Mouse (Mus musculus): ENCODE measurements around the gene Mrpl4. TPM values are rescaled to one million over a fixed set of nuclear protein-coding genes. Genes with fewer than 3 reads are reported as not detected.
"Not testable (repeated sequence)": the region's sequence is repeated elsewhere in the genome, so short reads cannot be mapped to it uniquely, and the experiment has no call there.

Gene Mrpl4
- polyA plus RNA-seq, 1 experiment, result 140 TPM

GRCm38 (mm10) chr9:20976961-20977689 is 25.4 kb upstream of the Mrpl4 start:
- peaks cover 12% of the 10 kb centered on the region; the same call in 1 of the 2 replicates for H3K4me1 ChIP-seq (ENCODE audit: control insufficient read depth, insufficient read depth, insufficient read length, low read length)
- H3K27ac ChIP-seq (replicated peaks; ENCODE audit: low read depth, low read length), result no peak overlapping the region
- H3K4me3 ChIP-seq (ENCODE audit: insufficient read depth, low read depth, low read length), result peak overlapping the region; percentile 87

- Histone ChIP-seq H3K4me3 (ENCODE audit: insufficient read depth, low read depth, low read length) (no peak overlapping the region), H3K4me1 (ENCODE audit: control insufficient read depth, insufficient read depth, insufficient read length, low read length) (peaks cover 12% of the 10 kb centered on the region; the same call in 1 of the 2 replicates), H3K27ac (replicated peaks; ENCODE audit: low read depth, low read length) (peak overlapping the region; percentile 56)
Observed at GRCm38 (mm10) chr9:20978409-20979095, 24.0 kb upstream of the Mrpl4 start.

- Histone ChIP-seq H3K4me1 (ENCODE audit: control insufficient read depth, insufficient read depth, insufficient read length, low read length) (peaks cover 12% of the 10 kb centered on the region; the same call in 1 of the 2 replicates), H3K4me3 (ENCODE audit: insufficient read depth, low read depth, low read length) (no peak overlapping the region), H3K27ac (replicated peaks; ENCODE audit: low read depth, low read length) (peak overlapping the region; percentile 56)
Observed at GRCm38 (mm10) chr9:20979181-20979580, 23.4 kb upstream of the Mrpl4 start.

GRCm38 (mm10) chr9:20979769-20980168 is 22.8 kb upstream of the Mrpl4 start:
- no peak overlapping the region for H3K4me3 ChIP-seq (ENCODE audit: insufficient read depth, low read depth, low read length)
- no peak overlapping the region for H3K27ac ChIP-seq (replicated peaks; ENCODE audit: low read depth, low read length)
- peaks cover 12% of the 10 kb centered on the region; the same call in 1 of the 2 replicates for H3K4me1 ChIP-seq (ENCODE audit: control insufficient read depth, insufficient read depth, insufficient read length, low read length)

GRCm38 (mm10) chr9:20982171-20982570 is 20.4 kb upstream of the Mrpl4 start:
- Histone ChIP-seq H3K4me1 (ENCODE audit: control insufficient read depth, insufficient read depth, insufficient read length, low read length) (peaks cover 10% of the 10 kb centered on the region; the same call in 1 of the 2 replicates), H3K4me3 (ENCODE audit: insufficient read depth, low read depth, low read length) (no peak overlapping the region)

GRCm38 (mm10) chr9:20983169-20983568 is 19.4 kb upstream of the Mrpl4 start:
- Histone ChIP-seq H3K27ac (replicated peaks; ENCODE audit: low read depth, low read length) (no peak overlapping the region), H3K4me3 (ENCODE audit: insufficient read depth, low read depth, low read length) (no peak overlapping the region), H3K4me1 (ENCODE audit: control insufficient read depth, insufficient read depth, insufficient read length, low read length) (peaks cover 8% of the 10 kb centered on the region; the same call in 1 of the 2 replicates)

More at GRCm38 (mm10) chr9:20982171-20982570, 20.4 kb upstream of the Mrpl4 start:
- H3K27ac ChIP-seq (replicated peaks; ENCODE audit: low read depth, low read length), result no peak overlapping the region

- no peak overlapping the region for H3K27ac ChIP-seq (replicated peaks; ENCODE audit: low read depth, low read length)
- no peak overlapping the region for H3K4me3 ChIP-seq (ENCODE audit: insufficient read depth, low read depth, low read length)
- H3K4me1 ChIP-seq (ENCODE audit: control insufficient read depth, insufficient read depth, insufficient read length, low read length), result no peaks in the 10 kb centered on the region
Observed at GRCm38 (mm10) chr9:20986952-20987686, 15.4 kb upstream of the Mrpl4 start.

- Histone ChIP-seq H3K4me1 (ENCODE audit: control insufficient read depth, insufficient read depth, insufficient read length, low read length) (no peaks in the 10 kb centered on the region), H3K27ac (replicated peaks; ENCODE audit: low read depth, low read length) (no peak overlapping the region), H3K4me3 (ENCODE audit: insufficient read depth, low read depth, low read length) (no peak overlapping the region)
Observed at GRCm38 (mm10) chr9:20987953-20988352, 14.6 kb upstream of the Mrpl4 start.

- H3K27ac ChIP-seq (replicated peaks; ENCODE audit: low read depth, low read length), result no peak overlapping the region
- no peaks in the 10 kb centered on the region for H3K4me1 ChIP-seq (ENCODE audit: control insufficient read depth, insufficient read depth, insufficient read length, low read length)
- H3K4me3 ChIP-seq (ENCODE audit: insufficient read depth, low read depth, low read length), result no peak overlapping the region
Observed at GRCm38 (mm10) chr9:20990861-20991260, 11.7 kb upstream of the Mrpl4 start.

- no peak overlapping the region for H3K27ac ChIP-seq (replicated peaks; ENCODE audit: low read depth, low read length)
- H3K4me3 ChIP-seq (ENCODE audit: insufficient read depth, low read depth, low read length), result no peak overlapping the region
- no peaks in the 10 kb centered on the region for H3K4me1 ChIP-seq (ENCODE audit: control insufficient read depth, insufficient read depth, insufficient read length, low read length)
Observed at GRCm38 (mm10) chr9:20991587-20991986, 11.0 kb upstream of the Mrpl4 start.

- no peaks in the 10 kb centered on the region for H3K4me1 ChIP-seq (ENCODE audit: control insufficient read depth, insufficient read depth, insufficient read length, low read length)
- H3K4me3 ChIP-seq (ENCODE audit: insufficient read depth, low read depth, low read length), result no peak overlapping the region
- no peak overlapping the region for H3K27ac ChIP-seq (replicated peaks; ENCODE audit: low read depth, low read length)
Observed at GRCm38 (mm10) chr9:20993165-20993898, 9.2 kb upstream of the Mrpl4 start.

GRCm38 (mm10) chr9:20995069-20995468 is 7.5 kb upstream of the Mrpl4 start:
- H3K4me3 ChIP-seq (ENCODE audit: insufficient read depth, low read depth, low read length), result no peak overlapping the region
- H3K4me1 ChIP-seq (ENCODE audit: control insufficient read depth, insufficient read depth, insufficient read length, low read length), result no peaks in the 10 kb centered on the region
- no peak overlapping the region for H3K27ac ChIP-seq (replicated peaks; ENCODE audit: low read depth, low read length)

- H3K4me1 ChIP-seq (ENCODE audit: control insufficient read depth, insufficient read depth, insufficient read length, low read length), result no peaks in the 10 kb centered on the region
- H3K4me3 ChIP-seq (ENCODE audit: insufficient read depth, low read depth, low read length), result no peak overlapping the region
Observed at GRCm38 (mm10) chr9:20997065-20997464, 5.5 kb upstream of the Mrpl4 start.

GRCm38 (mm10) chr9:20998337-20998736 is 4.2 kb upstream of the Mrpl4 start:
- not testable (repeated sequence) for H3K4me1 ChIP-seq (ENCODE audit: control insufficient read depth, insufficient read depth, insufficient read length, low read length); H3K27ac ChIP-seq (replicated peaks; ENCODE audit: low read depth, low read length); H3K4me3 ChIP-seq (ENCODE audit: insufficient read depth, low read depth, low read length)

More at GRCm38 (mm10) chr9:20997065-20997464, 5.5 kb upstream of the Mrpl4 start:
- H3K27ac ChIP-seq (replicated peaks; ENCODE audit: low read depth, low read length), result no peak overlapping the region
